Mouse (Mus musculus) forebrain, embryonic 14.5 days (tissue): ENCODE results near the gene Gart. TPM values are rescaled to one million over a fixed set of nuclear protein-coding genes. Genes with fewer than 3 reads are reported as not detected.

ENCODE experiments used
- ATAC-seq: fragments of 200-750 bp; cut with Nextera tagmentation; 2 replicates; pipeline ENCODE4 v1.8.0; 2017; ENCODE audit warnings: mild to moderate bottlenecking, moderate library complexity
- DNase-seq: peaks from one replicate; pipeline ENCODE4 v3.0.0-alpha.2; 2015; ENCODE audit warnings: low spot score
- H3K27ac ChIP-seq: fragments of 300-500 bp; sonication (generic); 2 replicates; pipeline ENCODE4 v1.5.1; 2014; ENCODE audit warnings: low read depth, mild to moderate bottlenecking, control low read depth, low read length, moderate library complexity
- H3K27me3 ChIP-seq: fragments of 300-500 bp; sonication (generic); replicated peaks from 2 replicates; pipeline ENCODE4 v1.6.1; 2014; ENCODE audit warnings: low read length, control low read depth, mixed read lengths; ENCODE audit not compliant: control insufficient read depth, insufficient read depth
- H3K36me3 ChIP-seq: fragments of 300-500 bp; sonication (generic); 2 replicates; pipeline ENCODE4 v1.6.1; 2014; ENCODE audit warnings: low read length, control low read depth; ENCODE audit not compliant: control insufficient read depth, insufficient read depth
- H3K4me1 ChIP-seq: fragments of 300-500 bp; sonication (generic); 2 replicates; pipeline ENCODE4 v1.6.1; 2014; ENCODE audit warnings: antibody characterized with exemption, low read length, control low read depth; ENCODE audit not compliant: control insufficient read depth, insufficient read depth
- H3K4me2 ChIP-seq: fragments of 300-500 bp; sonication (generic); 2 replicates; pipeline ENCODE4 v1.6.1; 2014; ENCODE audit warnings: mild to moderate bottlenecking, control low read depth, low read length
- H3K4me3 ChIP-seq: fragments of 300-500 bp; sonication (generic); 2 replicates; pipeline ENCODE4 v1.5.1; 2014; ENCODE audit warnings: low read depth, low read length, control low read depth
- H3K9ac ChIP-seq: fragments of 300-500 bp; sonication (generic); 2 replicates; pipeline ENCODE4 v1.6.1; 2014; ENCODE audit warnings: mild to moderate bottlenecking, low read length, control low read depth, moderate library complexity
- H3K9me3 ChIP-seq: fragments of 300-500 bp; sonication (generic); replicated peaks from 2 replicates; pipeline ENCODE4 v1.6.1; 2016; ENCODE audit warnings: low read length, control low read depth, mixed read lengths; ENCODE audit not compliant: control insufficient read depth
- WGBS: fragments of 180-500 bp; shearing (Covaris S2); extraction: QIAGEN DNeasy Blood & Tissue Kit; methylation state at CpG from one replicate; pipeline ENCODE4 v1.1.7; 2014; 5-methylcytosine and 5-hydroxymethylcytosine counted together
- polyA plus RNA-seq: library from polyadenylated mRNA; unstranded; fragments of >200 nt; fragmentation: Nextera tagmentation; extraction: Ambion mirVana; gene quantifications from 2 replicates; pipeline ENCODE4 v1.2.1, GENCODE M21; 2014

Gene Gart
- polyA plus RNA-seq, 1 experiment from 2014 or later: 64.9 TPM

DNA sequence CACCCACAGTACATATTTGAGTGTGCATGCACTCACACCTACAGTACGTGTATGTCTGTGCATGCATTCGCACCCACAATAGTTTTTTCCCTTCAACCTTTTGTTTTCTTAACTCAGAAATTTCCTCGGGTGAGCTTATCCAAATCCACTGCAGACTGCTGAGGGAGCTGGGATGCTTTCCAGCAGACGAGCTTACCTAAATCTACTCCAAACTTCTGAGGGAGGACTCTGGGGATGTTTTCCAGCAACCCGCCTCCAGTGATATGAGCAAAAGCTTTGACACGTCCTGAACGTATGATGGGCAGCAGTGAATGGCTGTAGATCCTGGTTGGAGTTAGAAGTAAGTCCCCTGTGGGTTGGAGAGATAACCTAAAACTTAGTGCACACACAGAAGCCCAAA lies 18.9 kb downstream of the Gart start:
- H3K9ac ChIP-seq: no peak overlapping the region
- no peak overlapping the region for H3K4me3 ChIP-seq
- ATAC-seq (no peak), DNase-seq (no peak)
- H3K27me3 ChIP-seq: no peaks in the 10 kb centered on the region
- H3K4me2 ChIP-seq: no peak overlapping the region
- no peaks in the 10 kb centered on the region for H3K9me3 ChIP-seq
- no peaks in the 10 kb centered on the region for H3K4me1 ChIP-seq
- 87% methylated on average over 7 of the region's 7 CpGs for WGBS
- no peak overlapping the region for H3K27ac ChIP-seq
- peaks cover 87% of the 10 kb centered on the region for H3K36me3 ChIP-seq

DNA sequence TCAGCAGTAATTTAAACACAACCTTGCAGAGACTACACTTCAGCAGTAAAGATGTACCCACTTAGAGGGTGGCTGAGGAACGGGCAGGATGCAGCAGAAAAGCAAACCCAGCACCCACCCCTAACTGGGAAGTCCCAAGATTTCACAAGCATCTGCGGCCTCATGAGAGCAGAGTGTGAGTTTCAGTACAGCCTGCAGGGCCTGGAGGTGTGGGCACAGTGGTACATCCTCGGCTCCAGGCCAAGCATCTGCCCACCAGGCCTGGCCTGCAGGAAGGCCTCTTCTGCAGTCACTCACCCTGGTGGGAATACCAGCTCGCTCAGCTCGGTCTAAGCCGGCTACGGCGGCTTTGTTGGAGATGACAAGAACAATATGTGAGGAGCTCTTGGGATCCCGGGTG lies 23.7 kb downstream of the Gart start:
- no peaks in the 10 kb centered on the region for H3K27me3 ChIP-seq
- H3K9ac ChIP-seq: no peak overlapping the region
- 0 out of 2 replicates have a peak, but pooled peaks cover 3% of the 10 kb centered on the region for H3K4me1 ChIP-seq
- WGBS: 95% methylated on average over 9 of the region's 9 CpGs
- H3K4me3 ChIP-seq: no peak overlapping the region
- no peak for ATAC-seq
- H3K9me3 ChIP-seq: no peaks in the 10 kb centered on the region
- H3K4me2 ChIP-seq: no peak overlapping the region
- no peak overlapping the region for H3K27ac ChIP-seq
- DNase-seq: no peak
- H3K36me3 ChIP-seq: peaks cover 72% of the 10 kb centered on the region

DNA sequence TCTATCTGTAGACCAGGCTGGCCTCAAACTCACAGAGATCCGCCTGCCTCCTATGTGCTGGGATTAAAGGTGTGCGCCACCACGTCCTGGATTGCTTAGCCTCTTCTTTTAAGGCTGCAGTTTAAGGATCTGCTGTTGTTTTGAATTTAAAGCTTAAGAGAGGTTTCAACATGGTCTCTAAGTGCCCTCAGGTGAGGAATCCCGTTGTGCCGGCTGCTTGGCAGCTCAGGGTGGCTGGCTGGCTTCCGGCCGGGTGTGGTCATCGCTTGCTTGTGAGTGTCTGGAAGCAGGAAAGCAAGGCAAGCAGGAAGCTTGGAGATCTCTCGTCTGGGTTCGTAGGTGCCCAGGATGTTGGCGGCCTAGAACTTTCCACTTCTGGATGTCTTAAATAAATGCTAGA lies 25.8 kb downstream of the Gart start:
- no peak overlapping the region for H3K4me3 ChIP-seq
- ATAC-seq (no peak), DNase-seq (no peak)
- 0 out of 2 replicates have a peak, but pooled peaks cover 4% of the 10 kb centered on the region for H3K4me1 ChIP-seq
- H3K27me3 ChIP-seq: no peaks in the 10 kb centered on the region
- no peaks in the 10 kb centered on the region for H3K9me3 ChIP-seq
- H3K9ac ChIP-seq: no peak overlapping the region
- H3K27ac ChIP-seq: no peak overlapping the region
- H3K4me2 ChIP-seq: no peak overlapping the region
- peaks cover 56% of the 10 kb centered on the region for H3K36me3 ChIP-seq
- 93% methylated on average over 11 of the region's 11 CpGs for WGBS

DNA sequence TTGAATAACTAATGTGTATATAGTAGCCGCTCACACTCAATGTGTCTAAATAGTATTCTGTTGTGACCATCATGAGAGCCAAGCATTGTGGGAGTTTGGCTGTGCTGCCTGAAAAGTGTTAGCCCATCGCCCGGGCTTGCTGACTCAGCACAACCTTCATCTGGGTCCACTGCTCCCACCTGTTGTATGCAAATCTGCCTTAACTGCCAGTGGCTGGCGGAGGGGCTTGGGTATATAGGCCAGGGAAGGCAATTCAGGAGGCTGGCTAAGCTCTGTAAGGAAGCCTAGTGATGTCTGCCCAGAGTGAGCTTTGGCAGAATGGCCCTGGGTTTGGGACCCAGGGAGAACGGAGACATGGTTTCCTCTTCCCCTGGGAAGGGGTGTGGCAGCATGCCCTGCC lies 26.6 kb downstream of the Gart start:
- Histone ChIP-seq H3K36me3 (peaks cover 49% of the 10 kb centered on the region), H3K9ac (no peak overlapping the region), H3K4me3 (no peak overlapping the region), H3K4me2 (no peak overlapping the region), H3K27me3 (no peaks in the 10 kb centered on the region), H3K27ac (no peak overlapping the region), H3K9me3 (no peaks in the 10 kb centered on the region), H3K4me1 (0 out of 2 replicates have a peak, but pooled peaks cover 4% of the 10 kb centered on the region)
- WGBS: 92% methylated on average over 5 of the region's 5 CpGs
- no peak for ATAC-seq
- DNase-seq: no peak

DNA sequence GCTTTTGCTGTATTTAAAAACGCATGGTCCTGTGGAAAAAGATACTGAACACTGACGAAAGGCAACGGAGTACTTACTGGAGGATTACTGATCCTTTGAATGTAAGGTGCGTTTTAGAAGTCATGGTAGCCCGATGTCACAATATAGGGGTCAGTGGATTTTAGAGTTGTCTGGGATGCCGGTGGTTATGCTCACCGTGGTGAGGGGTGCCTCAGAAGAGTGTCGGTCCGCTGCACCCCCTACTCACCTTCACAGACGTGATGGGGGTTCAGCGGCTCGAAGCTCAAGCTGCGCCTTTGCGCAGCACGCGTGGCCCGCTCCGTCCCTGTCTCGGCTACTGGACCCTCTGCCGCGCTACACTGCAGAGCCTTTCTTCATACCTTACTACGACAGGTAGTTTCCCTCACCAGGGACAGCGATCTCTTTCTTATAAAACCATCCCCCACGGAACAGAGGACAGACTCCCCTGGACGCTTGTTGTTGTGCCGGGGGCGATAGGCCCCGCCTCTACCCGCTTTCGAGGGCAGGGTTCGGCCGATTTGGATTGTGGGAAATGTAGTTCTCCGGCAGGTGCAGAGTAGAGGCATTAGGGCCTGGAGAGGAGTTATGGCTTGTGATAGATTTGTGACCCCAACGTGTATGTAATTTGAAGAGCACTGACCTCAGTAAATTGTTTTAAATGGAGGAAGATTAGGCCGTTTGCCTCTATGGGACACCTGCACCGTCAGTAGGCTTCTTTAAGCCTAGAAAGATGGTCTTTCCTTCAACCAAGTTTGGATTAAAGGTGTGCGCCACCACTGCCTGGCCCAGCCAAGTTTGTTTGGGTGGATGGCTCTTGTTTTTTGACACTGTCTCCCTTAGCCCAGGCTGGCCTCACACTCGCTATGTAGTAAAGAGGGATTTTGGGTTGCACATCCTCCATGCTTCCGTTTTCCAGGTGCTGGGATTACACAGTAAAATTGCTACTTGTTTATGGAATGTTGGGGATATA lies 27.9 kb downstream of the Gart start, which contains the start of gene Dnajc28:
TSS of gene Dnajc28 (minus strand) at position 516 of the 991 bp plus-strand sequence.
- H3K4me2 ChIP-seq: peak within 1 kb of the TSS; percentile 59
- H3K9me3 ChIP-seq: no peaks in the 10 kb centered on the region
- 9% methylated on average over 39 of the region's 39 CpGs for WGBS
- ATAC-seq (peak; percentile 97), DNase-seq (peak; percentile 91)
- H3K9ac ChIP-seq: peak within 1 kb of the TSS; percentile 74
- H3K4me1 ChIP-seq: 0 out of 2 replicates have a peak, but pooled peaks cover 4% of the 10 kb centered on the region
- H3K27ac ChIP-seq: no peak within 1 kb of the TSS
- H3K27me3 ChIP-seq: no peaks in the 10 kb centered on the region
- peaks cover 38% of the 10 kb centered on the region for H3K36me3 ChIP-seq
- H3K4me3 ChIP-seq: peak within 1 kb of the TSS; percentile 62

DNA sequence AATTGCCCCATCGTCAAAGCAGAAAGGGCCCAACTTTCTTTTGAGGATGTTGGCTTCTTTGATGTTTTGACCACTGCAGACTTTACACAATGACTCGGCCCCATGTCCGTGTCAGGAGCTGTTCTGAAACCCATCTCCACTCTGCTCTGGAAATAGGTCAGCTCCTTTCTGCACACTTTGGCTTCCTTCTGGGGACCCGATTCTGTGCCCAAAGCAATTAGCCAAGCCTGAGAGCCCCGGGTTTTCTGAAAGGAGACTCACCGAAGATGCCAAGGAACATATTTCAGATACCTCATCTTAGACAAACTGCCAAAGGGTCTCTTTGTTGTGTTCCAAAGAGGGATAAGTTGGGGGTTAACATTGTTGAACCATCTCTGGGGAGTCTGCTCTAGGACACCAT lies 32.2 kb downstream of the Gart start:
- no peaks in the 10 kb centered on the region for H3K27me3 ChIP-seq
- no peak overlapping the region for H3K4me2 ChIP-seq
- no peak overlapping the region for H3K4me3 ChIP-seq
- ATAC-seq (no peak), DNase-seq (no peak)
- H3K36me3 ChIP-seq: no peaks in the 10 kb centered on the region
- no peak overlapping the region for H3K27ac ChIP-seq
- no peaks in the 10 kb centered on the region for H3K9me3 ChIP-seq
- WGBS: 82% methylated on average over 6 of the region's 6 CpGs
- H3K4me1 ChIP-seq: 0 out of 2 replicates have a peak, but pooled peaks cover 4% of the 10 kb centered on the region
- H3K9ac ChIP-seq: no peak overlapping the region

DNA sequence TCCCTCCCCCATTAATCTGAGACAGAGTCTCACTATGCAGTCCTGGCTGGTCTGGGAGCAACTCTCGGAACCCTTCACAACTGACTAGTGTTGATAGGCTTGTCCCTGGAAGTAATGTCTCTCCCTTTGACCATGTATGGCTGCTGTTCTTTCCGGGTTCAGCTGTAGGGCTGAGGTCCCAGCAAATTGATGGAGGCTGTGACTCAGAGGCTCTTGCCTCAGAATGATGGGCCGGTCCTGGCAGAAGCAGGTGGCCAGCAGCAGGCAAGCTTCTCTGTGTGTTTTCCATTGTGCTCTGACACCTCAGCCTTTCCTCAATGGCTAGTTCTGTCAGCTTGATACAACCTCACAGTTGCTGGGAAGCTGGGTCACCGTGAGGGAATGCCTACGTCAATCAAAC lies 34.2 kb downstream of the Gart start:
- Histone ChIP-seq H3K4me1 (no peaks in the 10 kb centered on the region), H3K9ac (no peak overlapping the region), H3K27me3 (no peaks in the 10 kb centered on the region), H3K4me2 (no peak overlapping the region), H3K4me3 (no peak overlapping the region), H3K27ac (no peak overlapping the region), H3K36me3 (no peaks in the 10 kb centered on the region), H3K9me3 (no peaks in the 10 kb centered on the region)
- 77% methylated on average over 5 of the region's 5 CpGs for WGBS
- ATAC-seq: no peak
- DNase-seq: no peak

DNA sequence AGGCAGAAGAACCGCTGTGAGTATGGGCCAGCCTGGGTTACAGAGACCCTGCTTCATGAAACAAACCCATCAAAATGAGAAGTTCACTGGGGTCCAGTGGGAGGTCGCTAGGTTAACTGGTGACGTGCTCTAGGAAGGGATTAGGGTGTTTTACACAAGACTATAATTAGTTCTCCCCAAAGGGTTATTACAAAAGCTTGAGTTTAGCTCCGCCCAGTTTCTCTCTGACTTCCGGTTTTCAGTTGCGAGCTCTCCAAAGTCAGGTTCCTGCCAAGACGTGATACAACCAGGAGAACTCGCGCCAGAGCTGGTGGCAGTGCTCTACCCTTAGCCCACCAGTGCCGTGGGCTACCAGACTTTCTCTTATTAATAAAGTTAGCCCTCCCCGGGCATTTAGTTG lies 35.5 kb downstream of the Gart start:
- ATAC-seq: no peak
- WGBS: 61% methylated on average over 11 of the region's 11 CpGs

More for the DNA sequence above, 35.5 kb downstream of the Gart start:
- Histone ChIP-seq H3K9me3 (no peaks in the 10 kb centered on the region), H3K36me3 (no peaks in the 10 kb centered on the region), H3K4me3 (no peak overlapping the region), H3K4me1 (no peaks in the 10 kb centered on the region), H3K4me2 (no peak overlapping the region), H3K9ac (no peak overlapping the region), H3K27me3 (no peaks in the 10 kb centered on the region), H3K27ac (no peak overlapping the region)
- DNase-seq: no peak
